Mouse (Mus musculus) frontal cortex, postnatal 14 days (tissue): ENCODE measurements around the gene Arf1.

Experiments used
- DNase-seq, 2 experiments: peaks; one replicate each; pipeline ENCODE4 v3.0.0; 2022; ENCODE audit warnings: low spot score in 2 of 2

Gene Arf1

DNA sequence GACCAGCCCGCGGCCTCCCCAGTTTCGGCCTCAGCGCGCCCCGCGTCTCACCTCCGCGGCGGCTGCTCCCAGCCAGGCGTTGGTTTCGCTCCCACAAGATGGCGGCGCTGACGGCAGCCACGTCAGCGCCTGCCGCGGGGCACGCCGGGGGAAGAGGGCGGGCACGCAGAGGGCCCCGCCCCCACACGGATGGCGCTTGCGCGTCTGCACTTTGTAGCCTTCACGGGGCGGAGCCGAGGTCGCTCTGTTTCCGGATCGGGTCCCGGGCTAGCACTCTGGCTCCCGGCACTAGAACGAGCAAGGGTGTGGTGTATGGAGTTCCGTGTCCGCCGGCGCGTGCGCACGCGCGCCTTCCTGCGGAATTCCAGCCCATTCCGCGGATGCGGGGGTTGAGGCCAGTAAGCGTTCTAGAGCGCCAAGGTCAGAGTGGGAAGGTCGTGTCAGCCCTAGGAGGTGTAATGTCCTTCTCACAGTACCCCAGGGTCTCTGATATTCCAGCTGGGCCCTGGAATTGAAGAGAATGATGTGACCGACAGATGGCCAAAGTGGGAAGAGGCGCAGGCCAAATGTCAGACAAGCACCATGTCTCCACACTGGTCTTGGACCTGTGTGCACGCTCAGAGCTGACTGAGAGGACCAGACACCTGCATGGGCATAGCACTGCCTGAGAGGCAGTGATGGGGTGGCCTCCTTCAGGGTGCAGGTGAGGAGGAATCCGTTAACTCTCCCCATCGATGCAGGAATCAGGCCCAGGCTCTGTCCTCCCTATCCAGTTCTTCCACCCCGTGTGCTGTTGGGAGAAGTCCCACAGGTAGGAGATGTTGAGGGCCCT lies at the start of gene Arf1:
Gene Arf1 (minus strand): TSS at position 149 of the 832 bp plus-strand sequence.
- DNase-seq = peak; percentile 90 to 93

DNA sequence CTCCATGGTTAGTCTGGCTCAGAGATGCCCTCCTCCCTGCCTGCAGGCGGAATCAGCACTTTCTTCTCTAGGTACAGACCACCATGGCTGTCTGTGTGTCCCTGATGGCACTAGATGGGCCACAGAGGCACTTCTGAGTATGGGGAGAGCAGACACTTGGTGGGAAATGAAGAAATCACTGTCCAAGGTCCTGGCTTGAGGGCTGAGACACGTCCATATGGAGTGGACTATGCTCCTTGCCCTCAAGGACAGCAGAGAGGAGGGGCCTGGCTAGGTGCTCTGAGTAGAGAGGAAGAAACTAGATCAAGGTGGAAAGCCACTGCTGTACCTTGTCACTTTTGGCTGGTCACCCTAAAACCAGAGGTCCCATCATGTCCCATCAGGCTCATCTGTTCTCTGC lies 48.8 kb upstream of the Arf1 start:
- DNase-seq = no peak

DNA sequence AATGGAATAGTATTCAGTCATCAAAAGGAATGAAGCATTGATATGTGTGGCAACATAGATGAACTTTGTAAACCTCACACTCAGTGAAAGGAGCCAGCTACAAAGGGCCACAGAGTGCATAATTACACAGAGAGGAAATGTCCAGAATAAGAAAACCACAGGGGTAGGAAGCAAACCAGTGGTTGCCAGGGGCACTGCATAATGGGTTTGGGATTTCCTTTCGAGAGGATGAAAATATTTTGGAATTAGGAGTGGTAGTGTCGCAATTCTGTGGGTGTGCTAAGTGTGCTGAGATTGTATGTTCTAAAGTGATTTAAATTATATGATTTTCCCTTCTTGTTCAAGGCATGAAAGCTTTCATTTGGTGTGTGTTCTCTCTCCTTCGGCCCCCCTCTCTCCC lies 46.1 kb upstream of the Arf1 start:
- no peak for DNase-seq

DNA sequence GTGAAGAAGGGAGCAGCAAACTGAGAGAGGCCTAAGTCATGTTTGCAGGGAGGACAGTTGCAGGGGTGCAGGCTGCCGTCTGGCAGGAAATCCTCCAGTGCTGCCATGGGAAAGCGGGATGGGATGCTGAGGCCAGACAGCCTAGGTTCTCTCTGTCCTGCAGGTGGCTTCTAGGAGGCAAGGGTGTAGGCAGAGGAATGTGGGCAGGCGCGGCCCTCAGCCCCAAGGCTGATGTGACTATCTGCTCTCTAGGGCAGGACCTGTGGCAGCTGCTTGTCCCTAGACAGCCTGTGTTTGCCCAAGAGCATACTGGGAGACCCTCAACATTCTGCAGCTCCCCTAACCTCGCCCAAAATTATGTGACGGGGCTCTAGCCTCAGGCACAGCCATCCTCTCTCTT lies 38.7 kb upstream of the Arf1 start:
- no peak for DNase-seq

DNA sequence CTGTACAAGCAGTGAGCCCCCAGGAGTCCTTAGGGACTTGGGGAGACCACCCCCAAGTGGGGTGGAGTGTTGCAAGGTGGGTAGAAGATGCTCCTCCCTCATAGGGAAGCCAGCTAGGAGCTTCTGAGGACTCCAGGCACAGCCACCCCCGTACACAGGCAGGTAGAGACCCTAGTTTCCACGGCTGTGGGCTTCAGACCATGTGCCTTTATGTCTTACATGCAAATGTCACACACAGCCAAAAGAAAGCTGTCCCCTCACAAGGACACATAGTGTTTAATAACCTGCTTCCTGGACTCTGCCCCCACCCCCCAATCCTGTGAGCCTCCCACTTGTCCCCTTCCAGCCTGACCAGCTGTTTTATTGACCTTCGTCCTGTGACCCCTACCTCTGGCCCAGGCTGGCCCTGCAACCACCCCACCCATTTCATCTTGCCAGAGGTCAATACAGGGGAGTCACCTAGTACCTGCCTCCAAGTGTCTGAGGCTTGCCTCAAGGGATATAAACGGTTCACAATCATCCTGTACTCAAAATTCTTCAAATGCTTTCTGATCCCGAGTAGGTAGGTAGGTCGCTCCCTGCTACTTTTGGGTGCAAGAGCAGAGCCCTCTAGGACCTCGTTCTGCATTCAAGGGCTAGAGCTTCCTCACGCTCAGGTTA lies 37.2 kb upstream of the Arf1 start:
- DNase-seq = no peak

DNA sequence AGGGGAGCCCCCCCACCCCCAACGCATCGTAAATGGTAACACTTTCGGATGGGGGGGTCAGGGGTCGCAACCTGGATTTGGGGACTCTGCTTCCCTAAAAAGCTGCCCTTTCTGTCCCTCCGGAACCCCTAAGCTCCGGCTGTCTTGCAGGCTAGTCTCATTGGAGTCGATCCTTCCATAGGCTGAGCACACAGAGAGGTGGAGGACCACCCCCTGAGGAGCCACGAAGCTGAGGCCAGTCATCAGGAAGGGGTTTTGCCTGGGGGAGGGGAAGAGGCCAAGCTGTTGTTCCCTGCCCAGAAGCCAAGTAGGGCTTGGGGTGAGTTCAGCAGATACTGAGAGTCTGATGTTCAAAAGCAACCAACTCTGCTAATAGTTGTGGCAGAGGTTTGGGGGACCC lies 36.5 kb upstream of the Arf1 start:
- DNase-seq = no peak

GRCm38 (mm10) chr11:59263870-59264563 lies 35.9 kb upstream of the Arf1 start:
- peak; percentile 17 to 27 for DNase-seq

DNA sequence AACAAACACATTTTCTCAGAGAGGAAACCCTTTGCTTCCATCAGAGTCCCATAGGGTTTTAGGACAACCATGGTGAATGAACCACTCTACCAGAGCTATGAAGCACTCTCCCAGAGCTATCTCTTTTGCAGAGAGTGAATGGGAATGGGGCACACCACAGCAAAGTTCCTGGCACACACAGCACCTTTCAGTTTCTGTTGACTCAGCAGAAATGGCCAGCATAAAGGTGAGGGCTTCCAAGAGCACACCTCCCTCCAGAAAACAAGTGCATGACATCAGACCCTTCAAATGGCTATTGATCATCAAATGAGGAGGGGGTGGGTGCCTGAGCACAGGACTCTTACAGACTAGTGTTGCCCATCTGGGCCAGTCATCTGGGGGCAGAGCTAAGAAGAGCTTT lies 34.2 kb upstream of the Arf1 start:
- no peak for DNase-seq

GRCm38 (mm10) chr11:59260706-59261493 lies 32.8 kb upstream of the Arf1 start:
- no peak for DNase-seq

GRCm38 (mm10) chr11:59259647-59260046 lies 31.6 kb upstream of the Arf1 start:
- DNase-seq = no peak

DNA sequence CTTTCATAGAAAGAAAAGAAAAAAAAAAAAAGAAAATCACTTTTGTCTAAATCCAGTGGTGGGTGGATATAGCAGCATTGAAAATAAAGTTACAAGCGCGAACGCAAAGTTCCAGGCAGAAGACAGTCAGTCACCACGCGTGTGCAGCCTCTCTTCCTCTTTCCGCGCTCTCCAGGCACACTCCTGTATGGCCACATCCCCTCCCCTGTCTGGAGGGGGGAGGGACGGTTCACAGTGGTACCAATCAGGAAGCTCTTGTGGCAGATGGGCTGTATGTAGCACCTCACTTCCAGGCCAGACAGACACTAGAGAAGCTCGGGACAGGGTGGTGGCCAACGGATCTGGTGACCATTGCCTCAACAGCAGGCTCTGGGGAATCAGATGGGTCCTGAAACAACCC lies 20.0 kb upstream of the Arf1 start:
- no peak for DNase-seq

DNA sequence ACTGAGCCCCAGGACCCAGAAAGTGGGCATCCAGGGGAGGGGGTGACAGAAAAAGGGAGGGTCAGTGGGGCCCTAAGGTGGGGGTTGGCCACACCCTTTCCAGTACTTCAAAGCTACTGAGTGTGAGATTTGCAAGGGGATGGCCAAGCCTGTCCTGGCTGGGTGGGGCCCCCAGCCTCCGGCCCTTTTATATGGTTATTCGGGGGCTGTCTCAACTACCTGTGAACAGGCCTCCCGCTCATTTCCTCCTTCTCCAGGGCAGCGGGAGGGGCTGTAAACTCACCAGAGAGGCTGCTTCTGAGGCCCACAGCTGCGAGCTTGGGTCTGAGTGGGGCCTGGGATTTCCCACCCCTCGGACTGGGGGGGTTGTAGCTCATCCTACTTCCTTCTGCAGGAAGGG lies 15.8 kb upstream of the Arf1 start:
- DNase-seq = no peak

- no peak for DNase-seq
Measured at GRCm38 (mm10) chr11:59241841-59242240, 13.8 kb upstream of the Arf1 start.

GRCm38 (mm10) chr11:59239796-59240195 lies 11.7 kb upstream of the Arf1 start:
- no peak for DNase-seq

DNA sequence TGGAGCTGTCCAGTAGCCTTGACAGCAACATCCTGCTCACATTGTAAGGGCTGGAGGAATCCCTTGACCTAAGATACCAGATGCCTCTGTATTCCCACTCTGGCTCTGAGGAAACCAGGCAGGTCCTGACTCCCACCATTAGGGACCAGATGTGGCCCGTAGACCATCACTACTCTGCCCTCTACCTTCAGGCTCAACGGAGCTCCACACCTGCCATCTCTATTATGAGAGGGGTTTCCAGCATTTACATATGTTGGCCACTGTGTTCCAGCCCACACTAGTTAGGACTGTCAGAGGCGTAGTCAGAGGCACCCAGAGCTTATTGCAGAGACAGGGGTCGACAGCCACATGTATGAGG lies 11.3 kb upstream of the Arf1 start:
- DNase-seq = no peak

GRCm38 (mm10) chr11:59238525-59239427 lies 10.7 kb upstream of the Arf1 start:
- peak; percentile 32 to 49 for DNase-seq

- DNase-seq = no peak
Measured at GRCm38 (mm10) chr11:59232797-59233196, 4.7 kb upstream of the Arf1 start.

DNA sequence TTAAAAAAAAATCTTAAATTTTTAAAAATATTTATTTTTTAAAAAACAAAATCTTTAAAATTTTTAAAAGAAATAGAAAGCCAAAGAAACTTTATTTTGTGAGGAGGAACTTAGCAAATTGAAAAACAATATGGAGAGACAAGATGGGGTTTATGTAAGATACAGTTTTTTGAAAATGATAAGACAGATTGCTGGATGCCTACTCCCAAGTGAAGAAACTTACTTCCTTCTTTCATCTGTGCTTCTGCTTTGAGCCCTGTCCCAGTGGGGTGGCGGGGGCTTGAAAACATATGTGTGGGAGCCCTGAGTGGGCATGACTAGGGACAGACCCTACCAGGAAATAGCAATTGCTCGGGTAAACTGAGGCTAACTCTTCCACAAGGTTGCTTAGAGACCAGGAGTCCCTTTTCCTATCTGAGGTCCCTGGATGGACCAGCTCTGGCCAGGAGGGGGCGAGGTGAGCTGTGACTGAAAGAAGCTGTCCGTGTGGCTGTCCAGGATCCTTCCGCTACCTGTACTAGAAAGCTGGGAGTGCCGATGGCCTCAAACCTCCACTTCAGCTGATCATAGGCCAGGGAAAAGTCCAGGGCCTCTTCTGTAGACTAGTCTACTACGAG lies 2.2 kb upstream of the Arf1 start:
- DNase-seq = peak in 1 of 2 experiments; percentile 53

- peak in 1 of 2 experiments; percentile 23 for DNase-seq
Measured at GRCm38 (mm10) chr11:59227604-59228121, 407 bp downstream of the Arf1 start.
